Mouse (Mus musculus) hindbrain, embryonic 10.5 days (tissue): ENCODE measurements around the gene Oxld1. TPM values are rescaled to one million over a fixed set of nuclear protein-coding genes. Genes with fewer than 3 reads are reported as not detected.
"Not testable (repeated sequence)": the region's sequence is repeated elsewhere in the genome, so short reads cannot be mapped to it uniquely, and the experiment has no call there.

ENCODE experiments used
- DNase-seq: peaks from one replicate; pipeline ENCODE4 v3.0.0-alpha.2; 2017; ENCODE audit warnings: low spot score
- H3K27ac ChIP-seq: fragments of 300-500 bp; sonication (generic); 2 replicates; pipeline ENCODE4 v1.5.1; 2016; ENCODE audit warnings: mild to moderate bottlenecking, moderate library complexity
- H3K27me3 ChIP-seq: fragments of 300-500 bp; sonication (generic); 2 replicates; pipeline ENCODE4 v1.6.1; 2016; ENCODE audit warnings: mild to moderate bottlenecking; ENCODE audit not compliant: poor library complexity, insufficient read depth, severe bottlenecking
- H3K36me3 ChIP-seq: fragments of 300-500 bp; sonication (generic); 2 replicates; pipeline ENCODE4 v1.6.1; 2016; ENCODE audit warnings: mild to moderate bottlenecking, moderate library complexity
- H3K4me1 ChIP-seq: fragments of 300-500 bp; sonication (generic); replicated peaks from 2 replicates; pipeline ENCODE4 v1.6.1; 2016; ENCODE audit warnings: mild to moderate bottlenecking
- H3K4me3 ChIP-seq: fragments of 300-500 bp; sonication (generic); 2 replicates; pipeline ENCODE4 v1.5.1; 2016; ENCODE audit warnings: mild to moderate bottlenecking, moderate library complexity
- H3K9me3 ChIP-seq: fragments of 300-500 bp; sonication (generic); 2 replicates; pipeline ENCODE4 v1.6.1; 2016; ENCODE audit warnings: mild to moderate bottlenecking, moderate library complexity
- WGBS: fragments of 180-500 bp; shearing (Covaris S2); methylation state at CpG from one replicate; pipeline ENCODE4 v1.1.7; 2016; 5-methylcytosine and 5-hydroxymethylcytosine counted together
- polyA plus RNA-seq: library from polyadenylated mRNA; unstranded; fragments of >200 nt; fragmentation: Nextera tagmentation; extraction: Ambion mirVana; gene quantifications from 2 replicates; pipeline ENCODE4 v1.2.1, GENCODE M21; 2016

Oxld1 gene
- polyA plus RNA-seq, 1 experiment from 2014 or later: 13.2 TPM

DNA sequence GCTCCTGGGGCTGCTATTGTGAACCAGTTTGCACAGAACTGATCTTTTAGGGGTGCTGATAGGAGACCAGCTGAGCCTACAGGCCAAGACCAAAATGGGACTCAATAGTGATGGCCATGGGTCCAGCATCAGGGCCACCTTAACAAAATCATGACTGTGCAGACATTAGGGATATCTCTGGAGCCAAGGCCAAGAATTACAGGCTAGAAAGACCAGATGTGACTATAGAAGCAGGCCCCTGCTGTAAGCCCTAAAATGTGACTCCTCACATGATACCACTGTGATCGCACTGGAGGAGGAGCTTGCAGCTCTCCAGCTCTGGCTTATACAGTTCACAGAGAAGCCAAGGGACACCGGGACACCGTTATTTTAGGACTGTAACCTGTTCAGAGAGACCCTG, 15.5 kb downstream of the Oxld1 start, which contains the start of gene Tspan10:
Gene Tspan10, plus strand, starts transcription at position 301 of the 400 bp plus-strand sequence.
- WGBS: 90% methylated on average over 3 of the region's 3 CpGs
- Histone ChIP-seq H3K4me1 (no peaks in the 10 kb centered on the region; the same call in 1 of the 2 replicates), H3K27me3 (no peaks in the 10 kb centered on the region)

DNA sequence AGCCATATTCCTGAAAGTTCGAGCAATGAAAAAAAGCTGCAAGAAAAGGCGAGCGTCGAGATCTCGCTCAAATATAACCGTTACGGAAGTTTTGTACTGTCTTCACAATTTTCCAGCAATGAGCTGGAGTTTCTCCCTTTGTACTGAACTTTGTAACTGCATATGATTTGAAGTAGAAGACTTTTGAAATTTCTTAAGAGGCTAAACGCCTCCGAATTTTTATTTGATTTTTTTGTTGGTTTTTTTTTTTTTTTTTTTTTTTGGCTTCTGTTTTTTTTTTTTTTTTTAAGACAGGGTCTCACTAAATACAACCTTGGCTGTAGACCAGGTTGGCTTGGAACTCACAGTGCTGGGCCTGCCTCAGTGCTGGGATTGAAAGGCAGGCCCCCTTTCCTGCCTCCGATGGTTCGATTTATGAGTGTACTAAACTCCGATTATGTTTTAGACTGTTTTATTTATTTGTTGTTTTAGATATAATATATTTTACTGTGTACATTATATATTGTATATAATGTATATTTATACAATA, 19.9 kb downstream of the Oxld1 start:
- Histone ChIP-seq H3K36me3 (peaks cover 25% of the 10 kb centered on the region), H3K27me3 (no peaks in the 10 kb centered on the region), H3K9me3 (no peaks in the 10 kb centered on the region), H3K4me1 (peaks cover 13% of the 10 kb centered on the region), H3K27ac (peak overlapping the region; percentile 98), H3K4me3 (peak overlapping the region; percentile 99)
- no peak for DNase-seq
- 32% methylated on average over 12 of the region's 12 CpGs for WGBS

More for the DNA sequence above, 15.5 kb downstream of the Oxld1 start, which contains the start of gene Tspan10:
- H3K4me3 ChIP-seq: no peak within 1 kb of the TSS
- H3K36me3 ChIP-seq: no peaks in the 10 kb centered on the region
- H3K9me3 ChIP-seq: no peaks in the 10 kb centered on the region
- H3K27ac ChIP-seq: no peak within 1 kb of the TSS
- DNase-seq: no peak

DNA sequence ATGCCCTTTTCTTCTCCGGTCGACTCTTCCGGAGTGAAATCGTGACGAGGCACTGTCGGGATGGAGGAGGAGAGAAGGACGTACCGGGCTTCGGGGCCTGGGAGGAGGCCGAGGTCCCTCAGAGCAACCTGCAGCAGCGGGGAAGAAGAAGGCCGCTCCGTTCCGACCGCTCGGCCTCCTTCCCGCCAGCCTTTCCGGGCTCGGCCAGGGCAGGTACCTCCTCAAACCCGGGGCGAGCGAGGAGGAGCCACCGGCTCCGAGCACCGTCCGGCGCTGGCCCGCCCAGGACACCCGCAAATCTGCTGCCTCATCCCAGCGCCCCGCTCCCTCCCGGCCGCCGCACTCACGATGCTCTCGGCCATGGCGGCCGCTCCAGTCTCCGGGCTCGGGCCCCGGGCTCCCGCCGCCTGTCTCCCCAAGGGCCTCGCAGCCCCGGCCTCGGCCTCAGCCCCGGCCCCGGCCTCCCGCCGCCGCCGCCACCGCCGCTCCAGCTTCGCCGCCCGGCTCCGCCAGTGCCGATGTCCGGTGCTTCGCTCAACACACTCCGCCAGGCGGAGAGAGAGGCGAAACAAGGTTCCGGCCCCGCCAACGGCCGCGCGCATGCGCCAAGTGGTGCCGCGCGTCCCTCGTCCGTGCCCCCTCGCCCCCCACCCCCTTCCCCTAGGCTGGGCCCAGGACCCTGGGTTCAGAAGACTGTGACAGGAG, 20.6 kb downstream of the Oxld1 start, which contains the start of gene Nploc4:
Gene Nploc4, minus strand, starts transcription at position 557 of the 705 bp plus-strand sequence.
- WGBS: under 1% methylated on average over 77 of the region's 77 CpGs

DNA sequence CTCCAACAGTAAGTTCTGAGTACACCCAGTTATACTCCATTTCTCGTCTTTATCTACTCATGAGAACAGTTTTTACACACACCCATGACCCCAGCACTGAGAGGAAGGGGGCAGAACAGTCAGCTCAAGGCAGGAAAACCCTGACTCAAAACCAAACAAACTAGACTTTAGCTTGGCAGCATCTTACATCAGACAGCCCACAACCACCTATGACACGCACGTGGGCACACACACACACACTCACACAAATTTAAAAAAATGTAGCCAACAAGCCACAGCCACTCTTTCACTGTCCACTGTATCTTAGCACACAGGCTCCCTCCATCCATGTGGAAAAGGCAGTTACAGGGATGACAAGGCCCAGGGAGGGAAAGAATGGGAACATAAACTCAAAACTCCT, 31.1 kb downstream of the Oxld1 start:
- WGBS: 93% methylated on average over 3 of the region's 3 CpGs
- no peaks in the 10 kb centered on the region for H3K27me3 ChIP-seq
- peaks cover 95% of the 10 kb centered on the region for H3K36me3 ChIP-seq
- no peaks in the 10 kb centered on the region for H3K4me1 ChIP-seq
- H3K4me3 ChIP-seq: no peak overlapping the region
- H3K27ac ChIP-seq: no peak overlapping the region
- DNase-seq: no peak
- no peaks in the 10 kb centered on the region for H3K9me3 ChIP-seq

More for the DNA sequence above, 20.6 kb downstream of the Oxld1 start, which contains the start of gene Nploc4:
- Histone ChIP-seq H3K27me3 (no peaks in the 10 kb centered on the region), H3K4me3 (peak within 1 kb of the TSS; percentile 99), H3K27ac (peak within 1 kb of the TSS; percentile 98), H3K9me3 (no peaks in the 10 kb centered on the region), H3K36me3 (peaks cover 31% of the 10 kb centered on the region), H3K4me1 (peaks cover 13% of the 10 kb centered on the region)
- DNase-seq: peak; percentile 95

DNA sequence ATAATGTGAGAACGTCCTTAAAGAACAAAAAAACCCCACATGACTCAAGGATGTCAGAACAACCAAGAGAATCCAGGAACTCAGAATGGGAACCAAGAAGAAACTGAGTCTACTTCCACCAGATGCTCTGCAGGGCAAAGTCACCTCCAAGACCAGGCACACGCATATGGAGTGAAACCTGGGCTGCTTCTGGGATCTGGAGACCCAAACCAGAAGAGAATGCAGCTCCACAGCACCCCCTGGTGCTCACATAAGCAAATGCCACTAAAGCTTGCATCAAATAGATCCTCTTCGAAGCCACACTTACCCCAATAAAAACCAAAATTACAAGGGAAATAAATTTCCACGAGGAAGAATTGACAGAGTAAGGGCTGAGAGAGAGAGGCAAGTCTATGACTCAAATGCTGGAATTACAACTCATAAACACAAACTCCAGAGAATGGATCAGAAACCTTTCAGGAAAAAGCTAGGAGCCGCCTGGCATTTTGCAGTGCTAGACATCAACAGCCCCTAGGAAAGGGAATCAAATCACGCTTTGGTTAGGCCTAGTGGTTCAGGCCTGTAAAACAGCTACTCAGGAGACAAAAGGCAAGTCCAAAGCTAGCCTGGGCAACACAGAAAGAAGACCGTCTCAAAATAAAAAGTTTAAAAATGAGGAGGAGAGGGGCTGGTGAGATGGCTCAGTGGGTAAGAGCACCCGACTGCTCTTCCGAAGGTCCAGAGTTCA, 34.1 kb downstream of the Oxld1 start:
- 75% methylated on average over 9 of the region's 9 CpGs for WGBS
- Histone ChIP-seq H3K27me3 (no peaks in the 10 kb centered on the region), H3K9me3 (no peaks in the 10 kb centered on the region), H3K36me3 (peaks cover 95% of the 10 kb centered on the region), H3K4me1 (no peaks in the 10 kb centered on the region), H3K27ac (no peak overlapping the region), H3K4me3 (no peak overlapping the region)
- peak; percentile 65 for DNase-seq

DNA sequence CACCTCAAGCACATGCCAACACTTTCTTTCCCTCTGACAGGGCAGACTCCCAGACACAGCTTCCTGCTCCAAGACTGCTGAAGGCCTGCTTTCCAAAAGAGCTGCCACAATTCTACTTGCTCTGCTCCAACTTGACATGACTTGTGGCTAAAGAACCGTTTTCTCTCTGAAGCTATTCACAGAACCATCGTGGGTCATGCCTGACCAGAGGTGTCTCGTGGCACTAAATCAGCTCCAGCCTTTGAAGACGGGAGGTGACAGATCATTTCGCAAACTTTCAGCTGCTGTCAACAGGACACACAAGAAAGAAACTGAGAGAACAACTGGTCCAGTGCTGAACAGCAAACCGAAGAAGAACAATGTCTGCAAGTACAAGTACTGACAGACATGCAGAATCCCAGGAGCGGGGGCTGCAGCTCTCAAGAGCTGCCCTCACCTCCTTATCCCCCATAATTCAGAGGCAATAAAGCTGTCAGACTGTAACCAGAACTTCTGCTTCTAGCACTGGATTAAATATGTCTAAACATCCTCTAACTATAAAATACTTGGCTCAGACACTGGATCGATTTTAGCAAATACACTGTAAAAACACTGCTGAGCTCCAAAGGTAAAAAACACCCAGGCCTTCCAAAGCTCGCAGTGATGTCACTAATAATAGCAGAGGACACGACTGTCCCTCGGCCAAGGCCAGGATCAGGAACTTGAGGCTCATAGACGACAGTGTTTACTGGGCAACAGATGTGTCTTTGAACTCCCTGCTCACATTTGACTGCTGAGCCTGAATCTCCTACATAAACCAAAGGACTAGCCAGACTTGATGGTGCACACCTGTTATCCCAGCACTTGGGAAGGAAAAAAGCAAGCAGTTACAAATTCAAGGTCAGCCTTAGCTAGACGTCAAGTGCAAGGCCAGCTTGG, 35.0 kb downstream of the Oxld1 start:
- no peak overlapping the region for H3K27ac ChIP-seq
- WGBS: 93% methylated on average over 13 of the region's 13 CpGs
- peaks cover 95% of the 10 kb centered on the region for H3K36me3 ChIP-seq
- H3K9me3 ChIP-seq: no peaks in the 10 kb centered on the region
- H3K27me3 ChIP-seq: no peaks in the 10 kb centered on the region
- no peak for DNase-seq
- H3K4me1 ChIP-seq: no peaks in the 10 kb centered on the region
- H3K4me3 ChIP-seq: no peak overlapping the region

DNA sequence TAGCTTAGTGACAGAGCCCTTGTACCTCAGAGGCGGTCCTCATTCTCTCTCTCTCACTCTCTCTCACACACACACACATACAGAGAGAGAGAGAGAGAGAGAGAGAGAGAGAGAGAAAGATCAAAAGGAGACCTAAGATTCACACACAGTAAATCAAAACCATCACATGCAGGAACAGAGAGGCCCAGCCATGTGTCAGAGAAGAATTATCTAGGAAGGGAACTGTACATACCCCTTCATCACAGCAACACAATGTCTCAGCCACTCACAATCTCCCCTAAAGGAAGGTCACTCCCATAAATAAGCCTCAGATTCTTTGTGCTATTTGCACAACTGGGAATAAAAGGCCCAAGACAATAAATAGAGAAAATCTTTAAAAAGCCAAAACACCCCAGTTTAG, 39.3 kb downstream of the Oxld1 start:
- Histone ChIP-seq H3K4me3 (no peak overlapping the region), H3K36me3 (peaks cover 97% of the 10 kb centered on the region), H3K27me3 (no peaks in the 10 kb centered on the region), H3K4me1 (no peaks in the 10 kb centered on the region), H3K9me3 (no peaks in the 10 kb centered on the region), H3K27ac (no peak overlapping the region)
- WGBS: 100% methylated on average over 1 of the region's 1 CpGs
- no peak for DNase-seq

DNA sequence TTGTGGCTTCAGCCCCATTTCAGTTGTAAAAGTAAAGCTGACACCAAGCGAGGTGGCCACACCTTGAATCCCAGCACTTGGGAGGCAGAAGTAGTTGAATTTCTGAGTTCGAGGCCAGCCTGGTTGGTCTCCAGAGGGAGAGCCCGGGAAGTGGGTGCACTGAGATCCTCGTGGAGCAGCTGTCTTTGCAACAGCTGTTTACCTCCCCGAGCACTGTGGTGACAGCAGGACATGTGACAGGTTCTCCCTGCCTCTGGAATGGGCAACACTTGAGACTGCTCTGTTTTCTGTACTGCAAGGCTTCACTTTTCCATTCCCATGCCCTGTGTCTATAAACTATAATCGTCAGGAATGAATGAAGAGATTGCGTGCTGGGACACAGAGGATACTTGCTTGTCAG, 40.0 kb downstream of the Oxld1 start:
- no peak for DNase-seq
- H3K27ac ChIP-seq: no peak overlapping the region
- H3K4me1 ChIP-seq: no peaks in the 10 kb centered on the region
- no peaks in the 10 kb centered on the region for H3K27me3 ChIP-seq
- 95% methylated on average over 7 of the region's 7 CpGs for WGBS
- no peaks in the 10 kb centered on the region for H3K9me3 ChIP-seq
- peaks cover 97% of the 10 kb centered on the region for H3K36me3 ChIP-seq
- H3K4me3 ChIP-seq: no peak overlapping the region

DNA sequence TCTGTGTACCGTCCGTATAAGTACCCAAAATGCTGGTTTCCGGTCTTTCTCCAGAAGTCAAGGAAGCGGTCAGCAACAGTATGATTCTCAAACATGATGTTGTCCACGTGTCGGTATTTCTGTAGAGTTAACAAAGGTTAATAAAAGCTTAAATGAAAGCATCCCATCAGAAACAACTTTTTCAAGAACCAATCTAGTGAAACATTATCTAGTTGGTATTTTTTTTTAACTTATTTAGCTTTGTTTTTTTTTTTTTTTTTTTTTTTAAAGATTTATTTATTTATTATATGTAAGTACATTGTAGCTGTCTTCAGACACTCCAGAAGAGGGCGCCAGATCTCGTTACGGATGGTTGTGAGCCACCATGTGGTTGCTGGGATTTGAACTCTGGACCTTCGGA, 44.2 kb downstream of the Oxld1 start:
- not testable (repeated sequence) for DNase-seq, H3K4me3 ChIP-seq, H3K27ac ChIP-seq, H3K4me1 ChIP-seq, H3K27me3 ChIP-seq, H3K9me3 ChIP-seq
- peaks cover 98% of the 10 kb centered on the region for H3K36me3 ChIP-seq
- 95% methylated on average over 8 of the region's 10 CpGs for WGBS

Other genes starting within 250 kb of the Oxld1 start
- gene Bahcc1, start 225.1 kb downstream of the Oxld1 start, polyA plus RNA-seq: 17.0 and 18.8 TPM in 2 replicates
- gene Actg1, start 109.5 kb downstream of the Oxld1 start, polyA plus RNA-seq: 3,119 and 3,536 TPM in 2 replicates
- gene Fscn2, start 96.5 kb downstream of the Oxld1 start, polyA plus RNA-seq: 0.50 and 0.77 TPM in 2 replicates
- gene Faap100, start 79.3 kb downstream of the Oxld1 start, polyA plus RNA-seq: 38.0 and 45.9 TPM in 2 replicates
- gene Nploc4, start 20.4 kb downstream of the Oxld1 start, polyA plus RNA-seq: 47.7 and 49.3 TPM in 2 replicates
- gene Tspan10, start 15.4 kb downstream of the Oxld1 start, polyA plus RNA-seq: 0.12 and 0.46 TPM in 2 replicates
- 0.31 and 0.35 TPM in 2 replicates for gene Pde6g, start 4.6 kb downstream of the Oxld1 start, polyA plus RNA-seq
- gene Ccdc137, start within 50 bp of the Oxld1 start, polyA plus RNA-seq: 34.4 and 37.3 TPM in 2 replicates
- gene Arl16, start 9.5 kb upstream of the Oxld1 start, polyA plus RNA-seq: 59.6 and 62.3 TPM in 2 replicates
- 171 and 186 TPM in 2 replicates for gene Mrpl12, start 26.5 kb upstream of the Oxld1 start, polyA plus RNA-seq
- gene Slc25a10, start 33.8 kb upstream of the Oxld1 start, polyA plus RNA-seq: 50.6 and 53.3 TPM in 2 replicates
- gene Gcgr, start 72.6 kb upstream of the Oxld1 start, polyA plus RNA-seq: 0.14 and 0.17 TPM in 2 replicates
- 219 and 261 TPM in 2 replicates for gene Mcrip1, start 91.7 kb upstream of the Oxld1 start, polyA plus RNA-seq
- 0.27 TPM in 1 of 2 replicates, not detected in the other for gene Ppp1r27, start 93.1 kb upstream of the Oxld1 start, polyA plus RNA-seq
- gene P4hb, start 115.2 kb upstream of the Oxld1 start, polyA plus RNA-seq: 519 and 570 TPM in 2 replicates
- gene Arhgdia, start 123.6 kb upstream of the Oxld1 start, polyA plus RNA-seq: 799 and 820 TPM in 2 replicates
- gene Alyref, start 140.3 kb upstream of the Oxld1 start, polyA plus RNA-seq: 607 and 643 TPM in 2 replicates
- 237 TPM in 2 replicates for gene Anapc11, start 140.4 kb upstream of the Oxld1 start, polyA plus RNA-seq
- gene Npb, start 150.4 kb upstream of the Oxld1 start, polyA plus RNA-seq: 0.34 and 0.63 TPM in 2 replicates
- 139 and 160 TPM in 2 replicates for gene Pcyt2, start 159.9 kb upstream of the Oxld1 start, polyA plus RNA-seq
- gene Sirt7, start 167.2 kb upstream of the Oxld1 start, polyA plus RNA-seq: 37.0 and 42.4 TPM in 2 replicates
- gene Mafg, start 175.5 kb upstream of the Oxld1 start, polyA plus RNA-seq: 23.1 and 26.2 TPM in 2 replicates
- 37.6 and 38.7 TPM in 2 replicates for gene Pycr1, start 185.7 kb upstream of the Oxld1 start, polyA plus RNA-seq
- not detected in 2 replicates for gene Myadml2, start 190.1 kb upstream of the Oxld1 start, polyA plus RNA-seq
- 2.3 and 4.3 TPM in 2 replicates for gene Notum, start 203.1 kb upstream of the Oxld1 start, polyA plus RNA-seq
- 147 and 178 TPM in 2 replicates for gene Aspscr1, start 214.9 kb upstream of the Oxld1 start, polyA plus RNA-seq